Mouse (Mus musculus) cerebellum, adult (tissue): ENCODE measurements around the gene Plekho2.

ENCODE experiments used
- ATAC-seq: cut with Nextera tagmentation; 2 replicates; pipeline ENCODE4 v1.9.2; 2017; ENCODE audit warnings: mild to moderate bottlenecking, moderate library complexity, mixed read lengths; ENCODE audit not compliant: insufficient number of reproducible peaks, low FRiP score, low TSS enrichment

Gene Plekho2

GRCm38 (mm10) chr9:65535191-65535722, 44.6 kb downstream of the Plekho2 start:
- ATAC-seq, result no peak

GRCm38 (mm10) chr9:65534111-65534510, 45.7 kb downstream of the Plekho2 start:
- no peak for ATAC-seq

GRCm38 (mm10) chr9:65532986-65533385, 46.9 kb downstream of the Plekho2 start:
- ATAC-seq, result no peak

- ATAC-seq, result no peak
These were observed 48.6 kb downstream of the Plekho2 start for GRCm38 (mm10) chr9:65531283-65531682.

GRCm38 (mm10) chr9:65529659-65530058, 50.2 kb downstream of the Plekho2 start:
- ATAC-seq, result no peak

- ATAC-seq, result no peak
These were observed 51.3 kb downstream of the Plekho2 start for GRCm38 (mm10) chr9:65528417-65529038.

- ATAC-seq, result no peak
These were observed 54.2 kb downstream of the Plekho2 start for GRCm38 (mm10) chr9:65525445-65526195.

GRCm38 (mm10) chr9:65523611-65524364, 56.1 kb downstream of the Plekho2 start:
- peak; percentile 80 for ATAC-seq

- ATAC-seq, result no peak
These were observed 59.3 kb downstream of the Plekho2 start for GRCm38 (mm10) chr9:65520505-65520876.

GRCm38 (mm10) chr9:65519807-65520504, 59.9 kb downstream of the Plekho2 start, which contains the start of gene Ankdd1a:
TSS of gene Ankdd1a (minus strand) at chr9:65520193.
- 0 out of 2 replicates have a peak, but pooled peaks have one; percentile 33 for ATAC-seq

GRCm38 (mm10) chr9:65514851-65515261, 65.0 kb downstream of the Plekho2 start:
- ATAC-seq, result peak; percentile 69

GRCm38 (mm10) chr9:65514431-65514830, 65.4 kb downstream of the Plekho2 start:
- ATAC-seq, result no peak; the same call in 1 of the 2 replicates

- ATAC-seq, result no peak
These were observed 67.3 kb downstream of the Plekho2 start for GRCm38 (mm10) chr9:65512520-65512919.

GRCm38 (mm10) chr9:65508449-65508848, 71.4 kb downstream of the Plekho2 start:
- ATAC-seq, result no peak

- no peak for ATAC-seq
These were observed 76.9 kb downstream of the Plekho2 start for GRCm38 (mm10) chr9:65502721-65503505.
